Mouse (Mus musculus) stomach, postnatal 0 days (tissue): ENCODE results near the gene Btbd18. TPM values are rescaled to one million over a fixed set of nuclear protein-coding genes. Genes with fewer than 3 reads are reported as not detected.

Source experiments
- ATAC-seq: fragments of 200-750 bp; cut with Nextera tagmentation; 2 replicates; pipeline ENCODE4 v1.8.0; 2017; ENCODE audit not compliant: low FRiP score, low TSS enrichment
- DNase-seq: peaks from one replicate; pipeline ENCODE4 v3.0.0-alpha.2; 2016; ENCODE audit warnings: low spot score
- H3K27ac ChIP-seq: fragments of 300-500 bp; sonication (generic); replicated peaks from 2 replicates; pipeline ENCODE4 v1.5.1; 2014; ENCODE audit warnings: mild to moderate bottlenecking, control low read depth
- H3K27me3 ChIP-seq: fragments of 300-500 bp; sonication (generic); 2 replicates; pipeline ENCODE4 v1.6.1; 2014; ENCODE audit warnings: low read length; ENCODE audit not compliant: control insufficient read depth, insufficient read depth
- H3K36me3 ChIP-seq: fragments of 300-500 bp; sonication (generic); 2 replicates; pipeline ENCODE4 v1.6.1; 2014; ENCODE audit warnings: low read length, mixed read lengths; ENCODE audit not compliant: control insufficient read depth, insufficient read depth
- H3K4me1 ChIP-seq: fragments of 300-500 bp; sonication (generic); replicated peaks from 2 replicates; pipeline ENCODE4 v1.6.1; 2014; ENCODE audit warnings: antibody characterized with exemption; ENCODE audit not compliant: control insufficient read depth, insufficient read depth
- H3K4me2 ChIP-seq: fragments of 300-500 bp; sonication (generic); replicated peaks from 2 replicates; pipeline ENCODE4 v1.6.1; 2014; ENCODE audit warnings: low read depth, mild to moderate bottlenecking, control low read depth, moderate library complexity
- H3K4me3 ChIP-seq: fragments of 300-500 bp; sonication (generic); 2 replicates; pipeline ENCODE4 v1.5.1; 2014; ENCODE audit warnings: low read depth, low read length, control low read depth
- H3K9ac ChIP-seq: fragments of 300-500 bp; sonication (generic); 2 replicates; pipeline ENCODE4 v1.6.1; 2014; ENCODE audit warnings: mild to moderate bottlenecking, low read length, control low read depth, mixed read lengths
- H3K9me3 ChIP-seq: fragments of 300-500 bp; sonication (generic); 2 replicates; pipeline ENCODE4 v1.6.1; 2016; ENCODE audit warnings: low read length; ENCODE audit not compliant: control insufficient read depth
- CTCF ChIP-seq: IDR thresholded peaks from 2 replicates; pipeline ENCODE4 v1.5.1; 2016; ENCODE audit warnings: antibody characterized with exemption, low read depth, mild to moderate bottlenecking, moderate library complexity
- EP300 ChIP-seq: optimal IDR thresholded peaks from 2 replicates; pipeline ENCODE3; 2016; ENCODE audit warnings: antibody characterized with exemption
- WGBS: fragments of 180-500 bp; shearing (Covaris S2); extraction: QIAGEN DNeasy Blood & Tissue Kit; methylation state at CpG from one replicate; pipeline ENCODE4 v1.1.7; 2014; 5-methylcytosine and 5-hydroxymethylcytosine counted together
- polyA plus RNA-seq: library from polyadenylated mRNA; unstranded; fragments of >200 nt; fragmentation: Nextera tagmentation; extraction: Ambion mirVana; gene quantifications from 2 replicates; pipeline ENCODE4 v1.2.1, GENCODE M21; 2015

Btbd18 gene
- polyA plus RNA-seq, 1 experiment from 2014 or later, result 0.11 TPM

- Histone ChIP-seq H3K36me3 (no peaks in the 10 kb centered on the region), H3K9me3 (no peaks in the 10 kb centered on the region), H3K27ac (no peak overlapping the region), H3K4me1 (no peaks in the 10 kb centered on the region), H3K27me3 (no peaks in the 10 kb centered on the region), H3K9ac (peak overlapping the region; percentile 53), H3K4me3 (peak overlapping the region; percentile 71), H3K4me2 (peak overlapping the region; percentile 49)
- TF ChIP-seq EP300 (no peak), CTCF (peak; percentile 50)
- DNase-seq (no peak), ATAC-seq (no peak)
- 15% methylated on average over 6 of the region's 6 CpGs for WGBS
These were observed 10.5 kb upstream of the Btbd18 start for GRCm38 (mm10) chr2:84648369-84648768.

- H3K27ac ChIP-seq, result peak overlapping the region; percentile 98
- no peaks in the 10 kb centered on the region for H3K4me1 ChIP-seq
- H3K4me2 ChIP-seq, result peak overlapping the region; percentile 49
- ATAC-seq (peak; percentile 61; the same call in 1 of the 2 replicates), DNase-seq (peak; percentile 73)
- H3K36me3 ChIP-seq, result no peaks in the 10 kb centered on the region
- H3K9ac ChIP-seq, result peak overlapping the region; percentile 86
- H3K4me3 ChIP-seq, result peak overlapping the region; percentile 71
- TF ChIP-seq CTCF (no peak), EP300 (no peak)
- no peaks in the 10 kb centered on the region for H3K27me3 ChIP-seq
- H3K9me3 ChIP-seq, result no peaks in the 10 kb centered on the region
- 0% methylated on average over 10 of the region's 10 CpGs for WGBS
These were observed 9.2 kb upstream of the Btbd18 start for GRCm38 (mm10) chr2:84649674-84650073.

- Histone ChIP-seq H3K9me3 (no peaks in the 10 kb centered on the region), H3K27me3 (no peaks in the 10 kb centered on the region), H3K4me2 (peak within 1 kb of the TSS; percentile 49), H3K9ac (peak within 1 kb of the TSS; percentile 86), H3K4me3 (peak within 1 kb of the TSS; percentile 71), H3K27ac (peak within 1 kb of the TSS; percentile 98), H3K4me1 (no peaks in the 10 kb centered on the region), H3K36me3 (no peaks in the 10 kb centered on the region)
- ATAC-seq (peak; percentile 99), DNase-seq (peak; percentile 86)
- under 1% methylated on average over 15 of the region's 15 CpGs for WGBS
- TF ChIP-seq CTCF, result no peak
- TF ChIP-seq EP300, result no peak
These were observed 8.2 kb upstream of the Btbd18 start, which contains the start of gene Ctnnd1 for GRCm38 (mm10) chr2:84650464-84651195. Gene Ctnnd1 (minus strand): TSS chr2:84650765.

GRCm38 (mm10) chr2:84653354-84653753 lies 5.5 kb upstream of the Btbd18 start:
- Histone ChIP-seq H3K9me3 (no peaks in the 10 kb centered on the region), H3K4me3 (no peak overlapping the region), H3K36me3 (no peaks in the 10 kb centered on the region), H3K9ac (no peak overlapping the region), H3K4me1 (no peaks in the 10 kb centered on the region), H3K27ac (no peak overlapping the region), H3K4me2 (no peak overlapping the region), H3K27me3 (no peaks in the 10 kb centered on the region)
- ATAC-seq (no peak), DNase-seq (no peak)
- TF ChIP-seq EP300 (no peak), CTCF (peak; percentile 60)

GRCm38 (mm10) chr2:84655864-84656263 lies 3.0 kb upstream of the Btbd18 start:
- H3K9me3 ChIP-seq, result no peaks in the 10 kb centered on the region
- TF ChIP-seq CTCF (no peak), EP300 (no peak)
- H3K27ac ChIP-seq, result no peak overlapping the region
- no peak overlapping the region for H3K9ac ChIP-seq
- no peak overlapping the region for H3K4me2 ChIP-seq
- no peaks in the 10 kb centered on the region for H3K27me3 ChIP-seq
- no peaks in the 10 kb centered on the region for H3K4me1 ChIP-seq
- ATAC-seq (no peak), DNase-seq (no peak)
- H3K4me3 ChIP-seq, result no peak overlapping the region
- 64% methylated on average over 1 of the region's 1 CpGs for WGBS
- H3K36me3 ChIP-seq, result no peaks in the 10 kb centered on the region

GRCm38 (mm10) chr2:84660253-84660652 lies 1.4 kb downstream of the Btbd18 start:
- H3K36me3 ChIP-seq, result no peaks in the 10 kb centered on the region
- DNase-seq (peak; percentile 29), ATAC-seq (peak; percentile 51; the same call in 1 of the 2 replicates)
- no peak overlapping the region for H3K9ac ChIP-seq
- no peaks in the 10 kb centered on the region for H3K27me3 ChIP-seq
- no peaks in the 10 kb centered on the region for H3K9me3 ChIP-seq
- H3K4me2 ChIP-seq, result no peak overlapping the region
- no peak for TF ChIP-seq EP300
- peak; percentile 82 for TF ChIP-seq CTCF
- no peak overlapping the region for H3K4me3 ChIP-seq
- no peak overlapping the region for H3K27ac ChIP-seq
- 65% methylated on average over 3 of the region's 3 CpGs for WGBS
- H3K4me1 ChIP-seq, result no peaks in the 10 kb centered on the region
